Comparison of ENCODE assay signal across 15 mouse cellular contexts in genomic region chr2:29481856-29482255, GRCm38 (mm10).
A peak's percentile ranks its signal among the peaks of the same experiment; 100 is the strongest.
DNase-seq lines count a peak whose midpoint lies in the region; ATAC-seq lines count a peak whose summit lies in the region.
"Had no signal": no experiment of that assay in that cellular context is flagged by ENCODE, and none has a peak within 500 bp of the region (broad histone marks: within the 10 kb centered on the region; RNA-seq: fewer than 3 reads in every experiment).

No protein-coding gene starts in this region.

- peak; percentile 30 for DNase-seq in midbrain, embryonic 10.5 days (ENCODE audit: low spot score)
- DNase-seq in mesoderm, embryonic 11.5 days (ENCODE audit: low read depth, low spot score), result peak; percentile 66
- no peak for DNase-seq in frontal cortex, postnatal 10 days (ENCODE audit: low spot score in 2 of 2)
- no peak for DNase-seq in adrenal gland, adult 2 months
- DNase-seq in heart, adult 8-10 months (ENCODE audit: low spot score), result no peak
- DNase-seq: cerebellum, adult 11 months; heart, adult 2 months; kidney, postnatal 10 days; lung, postnatal 14 days; thymus, postnatal 14 days had no signal

- peaks cover 40% of the 10 kb centered on the region for H3K4me1 ChIP-seq in midbrain, embryonic 10.5 days
- H3K4me1 ChIP-seq in midbrain, embryonic 15.5 days, result peaks cover 33% of the 10 kb centered on the region
- H3K4me1 ChIP-seq in forebrain, embryonic 12.5 days, result peaks cover 42% of the 10 kb centered on the region
- H3K4me1 ChIP-seq: liver, embryonic 12.5 days had no signal

- no peak overlapping the region for H3K4me2 ChIP-seq in midbrain, embryonic 15.5 days
- no peak overlapping the region for H3K4me2 ChIP-seq in forebrain, embryonic 12.5 days
- H3K4me2 ChIP-seq: liver, embryonic 12.5 days had no signal

- H3K9ac ChIP-seq in midbrain, embryonic 15.5 days, result no peak overlapping the region
- no peak overlapping the region for H3K9ac ChIP-seq in forebrain, embryonic 12.5 days
- H3K9ac ChIP-seq: liver, embryonic 12.5 days had no signal

- no peaks in the 10 kb centered on the region for H3K36me3 ChIP-seq in midbrain, embryonic 10.5 days
- H3K36me3 ChIP-seq in midbrain, embryonic 15.5 days (replicated peaks), result no peaks in the 10 kb centered on the region
- no peaks in the 10 kb centered on the region for H3K36me3 ChIP-seq in forebrain, embryonic 12.5 days (replicated peaks)
- H3K36me3 ChIP-seq: liver, embryonic 12.5 days had no signal

- no peaks in the 10 kb centered on the region for H3K9me3 ChIP-seq in midbrain, embryonic 10.5 days (replicated peaks)
- no peaks in the 10 kb centered on the region for H3K9me3 ChIP-seq in midbrain, embryonic 15.5 days
- H3K9me3 ChIP-seq in forebrain, embryonic 12.5 days, result no peaks in the 10 kb centered on the region
- H3K9me3 ChIP-seq: liver, embryonic 12.5 days had no signal

- no peak for ATAC-seq in midbrain, embryonic 15.5 days (replicated peaks)
- ATAC-seq in forebrain, embryonic 12.5 days (ENCODE audit: low FRiP score), result 0 out of 2 replicates have a peak, but pooled peaks have one; percentile 30
- ATAC-seq: CD4-positive, CD25-positive, alpha-beta regulatory T cell, adult 4 months; liver, embryonic 12.5 days had no signal

- H3K27ac ChIP-seq in midbrain, embryonic 10.5 days (replicated peaks), result peak overlapping the region; percentile 29; the same call in 1 of the 2 replicates
- H3K27ac ChIP-seq in midbrain, embryonic 15.5 days, result no peak overlapping the region
- H3K27ac ChIP-seq in forebrain, embryonic 12.5 days, result no peak overlapping the region
- H3K27ac ChIP-seq: heart, adult 2 months; liver, embryonic 12.5 days had no signal

- H3K4me3 ChIP-seq in midbrain, embryonic 10.5 days, result no peak overlapping the region
- no peak overlapping the region for H3K4me3 ChIP-seq in midbrain, embryonic 15.5 days
- no peak overlapping the region for H3K4me3 ChIP-seq in forebrain, embryonic 12.5 days (replicated peaks)
- H3K4me3 ChIP-seq: heart, adult 2 months; liver, embryonic 12.5 days; myocyte had no signal

- no peaks in the 10 kb centered on the region for H3K27me3 ChIP-seq in midbrain, embryonic 10.5 days (ENCODE audit: low read depth, poor library complexity, severe bottlenecking)
- H3K27me3 ChIP-seq in midbrain, embryonic 15.5 days (replicated peaks), result no peaks in the 10 kb centered on the region
- peaks cover 21% of the 10 kb centered on the region; the same call in 1 of the 2 replicates for H3K27me3 ChIP-seq in forebrain, embryonic 12.5 days
- H3K27me3 ChIP-seq: liver, embryonic 12.5 days had no signal

- 33% methylated on average over 8 of the region's 8 CpGs for WGBS in midbrain, embryonic 10.5 days
- WGBS in midbrain, embryonic 15.5 days, result 24% methylated on average over 8 of the region's 8 CpGs
- 36% methylated on average over 8 of the region's 8 CpGs for WGBS in forebrain, embryonic 12.5 days

Comparison
In these comparisons a context has a peak if more than half of its experiments do, and no peak if none do; other contexts are left out.
1. DNase-seq: peak in midbrain, embryonic 10.5 days (single experiment) and mesoderm, embryonic 11.5 days (single experiment); none in frontal cortex, postnatal 10 days (0 of 2), adrenal gland, adult 2 months (single experiment) and heart, adult 8-10 months (single experiment).